Mouse (Mus musculus): ENCODE measurements around the gene Tenm2. TPM values are rescaled to one million over a fixed set of nuclear protein-coding genes. Genes with fewer than 3 reads are reported as not detected.

Tenm2 gene
- total RNA-seq, 4 experiments from 2014 or later, result 0.35 to 0.77 (median 0.54) TPM

DNA sequence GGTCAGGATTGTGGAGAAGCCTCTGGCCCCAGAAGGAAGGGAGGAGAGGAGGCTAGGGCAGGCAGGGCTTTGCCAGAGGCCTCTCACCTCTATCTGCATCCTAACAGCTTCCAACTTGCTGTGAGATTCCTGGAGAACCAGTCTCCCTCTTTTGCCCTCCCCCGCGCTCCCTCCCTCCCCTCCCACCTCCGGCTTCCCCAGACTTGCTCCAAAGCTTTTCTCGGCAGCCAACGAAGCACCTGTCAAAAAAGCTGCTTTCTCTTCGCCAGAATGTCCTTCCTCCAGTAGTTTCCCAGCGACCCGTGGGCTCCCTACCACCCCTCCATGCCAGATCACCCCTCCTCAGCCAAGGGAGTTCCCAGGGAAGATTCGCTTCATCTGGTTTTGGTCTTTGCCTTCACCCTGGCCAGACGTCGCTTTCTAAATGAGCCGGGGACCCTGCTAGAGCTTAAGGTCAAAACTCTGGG is 1256.5 kb downstream of the Tenm2 start:
- no peak for DNase-seq

DNA sequence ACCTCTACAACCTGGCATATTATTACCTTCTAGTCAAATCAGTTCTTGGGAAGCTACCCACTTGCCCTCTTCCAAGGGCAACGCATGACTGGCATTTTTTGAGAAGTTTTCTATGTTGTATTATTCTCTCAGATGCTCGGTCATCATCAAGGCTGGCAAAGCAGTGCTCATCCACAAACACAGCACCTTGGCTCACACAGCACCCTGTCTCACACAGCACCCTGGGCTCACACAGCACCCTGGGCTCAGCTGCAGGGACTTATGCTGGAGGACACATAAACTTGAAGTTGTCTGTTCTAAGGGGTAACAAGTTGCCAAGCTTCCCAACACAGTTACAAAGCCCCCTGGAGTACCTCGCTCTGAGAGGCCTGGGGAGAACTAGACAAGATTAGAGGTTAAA is 1258.0 kb downstream of the Tenm2 start:
- no peak for DNase-seq

DNA sequence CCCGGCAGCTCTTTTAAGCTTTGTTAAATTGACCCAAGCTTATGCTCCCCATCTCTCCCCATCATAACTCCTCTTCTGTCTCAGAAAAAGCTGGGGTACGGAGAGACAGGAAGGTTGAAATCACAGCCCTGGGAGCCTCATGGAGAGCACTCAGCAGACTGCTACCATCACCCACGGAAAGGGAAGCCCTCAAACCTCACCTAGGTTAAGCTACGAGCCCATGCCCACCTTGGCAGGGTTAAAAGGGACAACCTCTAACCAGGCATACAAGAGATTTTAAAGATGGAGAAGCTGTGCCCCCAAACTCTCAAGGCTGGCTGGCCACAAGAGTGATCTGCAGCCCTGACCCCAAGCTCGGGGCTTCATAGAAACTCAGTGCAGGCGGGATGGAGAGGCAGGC is 1258.7 kb downstream of the Tenm2 start:
- DNase-seq, result no peak

DNA sequence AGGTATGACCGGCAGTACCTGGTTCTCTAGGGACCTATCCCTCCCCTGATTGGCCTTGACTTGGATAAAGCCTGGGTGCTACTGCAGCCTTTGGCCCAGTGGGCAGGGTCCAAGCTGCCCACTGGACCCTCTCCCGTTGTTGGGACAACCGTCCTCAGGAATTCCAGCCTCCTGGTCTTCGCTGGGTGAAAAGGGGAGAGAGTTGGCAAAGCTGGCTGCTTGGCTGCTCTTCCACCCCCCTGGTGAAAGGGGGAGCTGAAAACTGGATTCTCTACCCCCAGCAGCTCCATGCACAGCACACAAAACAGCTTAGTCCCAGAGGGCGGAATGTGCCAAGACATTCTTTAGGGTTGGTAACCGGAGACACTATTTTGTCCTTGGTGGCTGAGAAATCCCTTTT is 1259.3 kb downstream of the Tenm2 start:
- DNase-seq, result no peak

DNA sequence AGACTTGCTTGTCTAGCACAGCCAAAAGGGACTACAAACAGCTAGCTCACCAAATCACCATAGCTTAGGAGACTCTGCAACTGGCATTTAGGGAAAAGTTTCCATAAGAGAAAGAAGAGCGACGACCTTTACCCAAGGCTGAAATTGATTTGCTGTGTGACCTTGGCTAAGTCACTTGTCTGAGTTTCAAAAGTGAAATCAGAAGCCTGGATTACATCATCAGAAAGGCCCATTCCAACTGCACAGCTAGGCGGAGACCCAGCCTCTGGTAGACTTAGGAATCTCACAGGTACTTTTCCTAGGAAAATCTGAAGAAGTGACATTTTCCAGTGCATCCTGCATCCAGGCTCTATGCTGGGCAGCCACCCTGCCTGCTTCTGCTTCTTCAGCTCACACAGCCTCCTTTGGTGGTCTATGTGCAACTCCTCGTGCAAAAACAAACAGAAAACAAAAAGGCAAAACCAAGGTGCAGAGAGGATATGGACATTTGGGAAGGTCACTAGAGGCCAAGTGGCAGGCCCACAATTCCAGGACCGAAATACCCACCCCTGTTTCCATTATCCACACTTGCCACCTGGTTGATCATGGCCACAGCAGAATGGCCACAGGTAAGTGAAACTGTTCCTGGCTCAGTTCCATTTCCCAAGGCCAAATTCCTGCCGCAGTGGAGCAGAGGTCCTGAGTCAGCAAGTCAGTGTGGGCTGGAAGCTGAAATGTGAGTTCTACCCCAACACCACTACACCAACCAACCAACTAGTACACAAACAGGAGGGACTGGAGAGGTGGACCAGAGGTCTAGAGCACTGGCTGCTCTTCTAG is 1260.9 kb downstream of the Tenm2 start:
- DNase-seq, result peak; percentile 74

- DNase-seq, result no peak
Observed at GRCm38 (mm10) chr11:35973135-35973534, 1262.6 kb downstream of the Tenm2 start.

GRCm38 (mm10) chr11:35972270-35972931 is 1263.4 kb downstream of the Tenm2 start:
- DNase-seq, result no peak

GRCm38 (mm10) chr11:35970806-35971705 is 1264.7 kb downstream of the Tenm2 start:
- no peak for DNase-seq

- no peak for DNase-seq
Observed at GRCm38 (mm10) chr11:35968291-35968690, 1267.5 kb downstream of the Tenm2 start.

- no peak for DNase-seq
Observed at GRCm38 (mm10) chr11:35963981-35964549, 1271.7 kb downstream of the Tenm2 start.

GRCm38 (mm10) chr11:35963554-35963953 is 1272.2 kb downstream of the Tenm2 start:
- DNase-seq, result no peak

DNA sequence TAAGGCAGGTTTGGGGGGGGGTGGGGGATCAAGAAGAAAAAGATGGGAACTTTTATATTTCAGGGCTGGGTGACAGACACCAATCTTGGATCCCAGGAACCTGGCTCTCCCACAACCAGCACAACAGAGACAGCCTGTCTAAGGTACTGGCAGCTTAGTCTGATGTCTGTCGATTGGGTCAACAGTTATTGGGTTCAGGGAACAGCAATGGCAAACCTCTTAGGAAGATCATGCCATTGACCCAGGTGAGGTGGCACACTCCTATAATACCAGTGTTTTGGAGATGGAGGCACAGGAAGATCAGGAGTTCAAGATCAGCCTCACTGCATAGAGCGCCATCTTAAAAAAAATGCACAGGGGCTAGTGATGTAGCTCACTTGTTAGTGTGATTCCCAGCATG is 1273.3 kb downstream of the Tenm2 start:
- no peak for DNase-seq

DNA sequence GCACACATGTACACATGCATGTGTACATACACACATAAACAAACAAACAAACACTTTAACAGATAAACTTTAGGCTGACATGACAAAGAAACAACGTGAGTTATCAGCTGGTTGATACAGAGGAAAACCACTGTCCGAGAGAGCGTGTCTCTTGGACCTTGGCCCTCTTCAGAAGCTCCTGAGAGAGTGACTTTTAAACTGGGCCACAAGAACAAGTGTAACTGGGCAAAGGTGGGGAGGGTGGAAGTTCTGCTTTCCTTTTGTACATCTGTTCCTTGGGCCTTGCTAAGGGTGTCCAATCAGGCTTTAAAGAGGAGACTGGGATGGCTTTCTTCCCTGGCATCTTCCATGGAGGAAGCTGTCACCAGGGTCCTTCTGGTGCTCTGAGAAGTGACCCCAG is 1276.5 kb downstream of the Tenm2 start:
- no peak for DNase-seq
